Mouse (Mus musculus) left cerebral cortex, adult 9 months (tissue): ENCODE results near the gene Ypel3.

Experiments
- DNase-seq, 2 experiments: peaks; one replicate each; pipeline ENCODE4 v3.0.0; 2022; ENCODE audit warnings: low spot score in 2 of 2

The Ypel3 gene

GRCm38 (mm10) chr7:126793456-126794270, 16.9 kb downstream of the Ypel3 start:
- no peak for DNase-seq

DNA sequence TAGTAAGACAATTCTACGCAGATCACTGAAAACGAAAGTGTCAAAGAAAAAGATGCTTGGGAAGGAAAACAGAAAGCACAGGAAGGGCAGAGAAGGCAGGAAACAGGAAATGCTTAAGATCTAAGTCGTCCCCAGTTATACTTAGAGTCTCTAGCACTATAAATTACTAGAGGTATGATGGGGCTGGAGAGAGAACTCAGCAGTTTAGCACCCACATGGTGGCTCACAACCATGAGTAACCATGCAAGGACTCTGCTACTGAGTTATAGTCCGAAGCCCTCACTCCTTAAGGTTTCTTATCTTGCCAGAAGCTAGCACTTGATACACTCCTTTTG, 17.5 kb downstream of the Ypel3 start:
- DNase-seq = no peak

DNA sequence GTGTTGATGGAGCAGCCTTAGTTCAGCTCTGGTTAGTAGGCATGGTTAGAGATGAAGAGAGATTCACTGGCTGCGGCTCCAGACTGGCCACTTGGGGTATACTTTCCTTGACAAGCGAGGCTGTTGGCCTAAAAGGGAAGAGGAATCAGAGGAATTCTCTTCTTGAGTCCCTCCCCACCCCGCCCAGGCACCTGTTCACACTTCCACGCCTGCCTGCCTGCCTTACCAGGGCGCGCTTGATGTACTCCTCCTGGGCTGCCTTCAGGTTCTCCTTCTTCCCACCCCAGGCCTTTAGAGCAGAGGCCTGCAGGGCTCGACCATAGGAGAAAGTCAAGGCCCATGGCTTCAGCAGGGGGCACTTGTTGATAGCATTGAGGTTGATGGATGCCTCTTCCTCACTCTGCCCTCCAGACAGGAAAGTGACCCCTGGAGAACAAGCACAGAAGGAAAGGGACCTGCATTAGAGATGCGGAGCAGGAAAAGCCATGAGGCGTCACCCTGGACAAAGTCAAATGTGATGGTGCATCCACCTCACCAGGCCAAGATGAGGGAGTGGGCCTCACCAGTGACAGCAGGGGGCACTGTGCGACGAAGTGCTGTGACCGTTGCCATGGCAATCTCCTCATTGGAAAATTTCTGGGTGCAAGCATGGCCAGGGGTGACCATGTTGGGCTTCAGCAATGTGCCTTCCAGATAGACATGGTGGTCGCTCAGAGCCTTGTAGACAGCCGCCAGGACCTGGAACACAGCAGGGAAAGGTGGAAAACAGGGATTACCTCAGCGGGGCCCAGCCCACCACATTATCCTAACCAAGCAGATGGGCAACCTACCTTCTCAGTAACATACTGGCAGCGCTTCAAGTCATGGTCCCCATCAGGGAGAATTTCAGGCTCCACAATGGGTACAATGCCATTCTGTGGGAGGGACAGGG, 18.9 kb downstream of the Ypel3 start:
- no peak for DNase-seq

- DNase-seq = peak in 1 of 2 experiments; percentile 72
Observed at GRCm38 (mm10) chr7:126796350-126796932, 19.7 kb downstream of the Ypel3 start.

DNA sequence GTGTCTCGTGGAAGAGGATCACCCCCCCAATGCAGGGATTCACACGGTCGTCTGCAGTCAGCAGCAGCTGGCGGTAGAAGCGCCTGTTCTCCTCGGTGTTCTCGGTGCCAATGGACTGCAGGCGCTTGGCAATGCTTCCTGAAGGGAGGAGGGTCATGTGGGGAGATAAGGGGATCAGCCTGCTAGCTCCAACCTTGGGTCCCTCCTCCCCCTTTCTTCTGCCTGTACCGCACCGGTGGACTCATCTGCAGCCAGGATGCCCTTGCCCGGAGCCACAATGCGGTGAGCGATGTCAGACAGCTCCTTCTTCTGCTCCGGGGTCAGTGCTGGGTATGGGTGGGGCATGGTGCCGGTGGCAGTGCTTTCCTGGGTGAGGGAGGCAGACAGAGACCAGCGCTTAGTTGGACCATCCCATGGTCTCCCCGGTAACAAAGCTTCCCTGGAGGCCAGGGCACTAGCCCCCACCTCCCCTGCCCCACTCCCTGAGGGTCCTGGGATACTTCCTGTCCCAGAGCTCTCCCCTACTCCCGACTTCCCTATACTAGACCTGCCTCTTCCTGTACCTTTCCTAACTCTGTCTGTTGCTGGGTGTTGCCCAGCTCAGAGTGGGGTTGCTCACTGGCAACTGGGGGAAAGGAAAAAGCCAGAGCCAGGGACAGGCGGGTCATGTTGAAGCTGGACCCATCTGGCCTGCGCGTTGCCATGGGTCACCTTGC, 20.8 kb downstream of the Ypel3 start, which contains the start of gene Fam57b:
Gene Fam57b, plus strand, starts transcription at position 258 of the 716 bp plus-strand sequence.
- DNase-seq = no peak

DNA sequence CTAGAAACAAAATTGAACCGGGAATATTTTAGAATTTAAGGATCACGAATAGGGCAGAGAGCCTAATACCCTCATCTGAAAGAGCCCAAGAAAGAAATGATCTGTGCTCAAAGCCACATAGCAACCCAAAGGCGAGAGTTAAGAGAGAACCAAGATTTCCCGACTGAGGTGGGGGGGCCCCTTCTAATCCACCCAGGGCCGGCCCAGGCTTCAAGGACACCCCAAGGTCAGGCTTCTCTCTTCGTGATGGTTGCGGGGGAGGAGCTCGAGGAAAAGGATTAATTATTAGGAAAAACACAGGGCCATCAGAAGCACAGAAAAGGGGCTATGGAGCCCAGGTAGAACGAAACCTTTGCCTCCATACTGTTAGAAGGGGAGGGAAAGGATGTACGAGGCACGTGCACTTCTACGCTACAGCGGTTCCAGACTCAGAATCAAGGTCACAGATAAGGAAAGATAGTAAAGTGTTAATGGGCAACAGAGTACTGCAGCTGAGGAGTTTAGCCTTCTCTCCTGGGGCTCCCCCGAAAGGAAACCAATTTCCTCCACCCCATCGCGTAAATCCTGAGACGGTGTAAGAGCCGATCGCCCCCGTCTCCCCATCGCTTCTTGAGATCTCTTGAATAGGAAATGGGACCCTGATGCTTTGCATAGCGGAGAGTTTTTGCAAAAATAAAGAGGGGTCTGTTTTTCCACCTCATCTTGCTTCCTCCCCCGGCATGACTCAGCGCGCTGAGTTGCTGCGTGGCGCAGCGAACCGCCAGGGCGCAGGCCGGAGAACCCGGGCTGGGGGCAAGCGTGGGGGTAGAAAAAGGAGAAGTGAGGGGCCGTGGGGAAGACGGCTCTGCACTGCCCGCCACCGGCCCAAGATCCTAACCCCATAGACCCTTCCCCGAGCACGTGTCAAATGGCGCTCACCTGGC, 21.6 kb downstream of the Ypel3 start:
- no peak for DNase-seq

DNA sequence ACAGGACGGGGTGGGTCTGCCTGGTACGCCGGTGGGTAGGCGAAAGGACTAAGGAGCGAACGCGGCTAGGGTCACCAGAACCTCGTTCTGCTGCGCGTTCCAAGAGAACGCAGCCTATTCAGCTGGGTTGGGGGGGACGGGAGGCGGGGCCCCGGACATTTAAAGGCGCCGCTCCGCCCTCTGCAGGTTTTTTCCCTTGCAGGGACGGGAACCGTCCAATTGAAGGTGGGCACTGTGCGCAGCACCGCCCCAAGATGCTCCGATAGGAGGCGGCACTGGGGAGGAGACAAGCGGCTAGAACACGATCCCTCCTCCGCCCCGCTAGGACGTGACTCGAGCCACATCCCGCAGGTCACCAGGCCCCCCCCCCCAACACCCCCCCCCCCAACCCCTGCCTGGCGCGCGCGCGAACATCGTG, 22.3 kb downstream of the Ypel3 start:
- peak; percentile 96 to 98 for DNase-seq

- peak in 1 of 2 experiments; percentile 89 for DNase-seq
Observed at GRCm38 (mm10) chr7:126799468-126800268, 22.9 kb downstream of the Ypel3 start.

DNA sequence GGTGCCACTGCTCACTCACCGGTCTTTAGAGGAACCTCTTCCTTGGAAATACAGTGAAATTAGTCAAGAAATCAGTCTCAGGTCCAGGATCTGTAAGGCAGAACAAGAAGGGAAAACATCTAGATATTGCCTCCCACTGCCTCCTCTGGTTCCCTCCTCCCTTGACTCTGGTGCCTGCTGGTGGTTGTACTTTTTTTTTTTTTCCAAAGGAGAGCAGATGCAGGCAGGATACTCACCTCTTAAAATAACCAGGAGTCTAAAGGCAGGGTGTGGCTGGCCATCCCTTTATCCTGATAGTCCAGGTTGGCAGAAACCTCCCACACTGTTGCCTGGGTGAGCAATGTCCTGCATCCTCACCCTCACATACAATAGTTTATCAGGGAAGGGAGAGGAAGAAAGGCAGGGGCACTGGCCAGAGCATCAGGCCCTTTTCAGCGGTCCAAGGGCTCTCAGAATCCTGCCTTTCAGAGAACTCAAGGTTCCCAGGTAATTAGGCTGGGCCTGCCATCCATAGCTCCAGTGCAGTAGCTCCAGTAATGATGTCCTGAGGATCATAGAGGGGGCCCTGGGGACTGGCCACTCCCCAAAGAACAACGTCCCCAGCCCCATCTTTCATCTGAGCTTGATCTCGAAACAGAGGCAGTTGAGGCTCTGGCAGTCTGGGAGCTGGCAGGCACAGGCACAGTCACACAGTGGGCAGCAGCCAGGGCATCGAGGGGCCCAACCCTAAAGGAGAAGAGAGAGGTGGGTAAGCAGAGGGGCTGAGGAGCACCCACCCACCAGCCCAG, 23.7 kb downstream of the Ypel3 start:
- DNase-seq = peak in 1 of 2 experiments; percentile 65

DNA sequence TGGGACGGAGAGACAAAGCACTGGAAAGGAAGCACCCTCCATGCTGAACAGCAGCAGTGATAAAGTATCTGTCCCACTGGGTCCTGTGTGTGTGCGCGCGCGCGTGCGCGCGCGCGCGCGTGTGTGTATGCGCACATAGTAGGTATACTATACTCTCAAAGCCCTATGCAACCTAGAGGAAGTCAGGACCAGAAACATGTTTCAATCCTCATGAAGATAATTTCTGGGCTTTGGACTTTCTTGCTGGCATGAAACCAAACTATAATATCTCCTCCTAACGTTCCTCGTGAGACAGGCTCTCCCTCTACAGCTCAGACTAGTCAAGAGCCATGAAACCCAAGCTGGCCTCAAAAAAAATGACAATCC, 24.3 kb downstream of the Ypel3 start:
- DNase-seq = no peak

- no peak for DNase-seq
Observed at GRCm38 (mm10) chr7:126802134-126802889, 25.6 kb downstream of the Ypel3 start.

DNA sequence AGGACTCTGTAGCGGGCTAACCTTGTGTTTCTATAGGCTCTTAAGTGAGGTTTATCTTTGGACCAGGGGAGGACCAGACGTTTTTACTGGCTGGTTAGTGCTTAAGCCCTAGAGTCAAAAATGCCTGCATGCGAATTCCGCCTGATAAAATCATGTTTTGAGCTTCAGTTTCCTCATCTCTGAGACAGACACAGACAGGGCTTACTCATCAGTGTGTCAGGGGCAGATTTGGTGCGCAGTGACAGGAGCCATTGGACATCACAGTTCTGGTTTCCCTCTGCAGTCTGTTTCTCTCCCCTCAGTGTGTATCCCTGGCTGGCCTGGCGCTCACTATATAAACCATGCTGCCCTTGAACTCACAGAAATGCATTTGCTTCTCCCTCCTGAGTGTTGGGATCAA, 26.4 kb downstream of the Ypel3 start:
- no peak for DNase-seq

GRCm38 (mm10) chr7:126803751-126804150, 27.0 kb downstream of the Ypel3 start:
- DNase-seq = no peak

GRCm38 (mm10) chr7:126806956-126807355, 30.2 kb downstream of the Ypel3 start:
- DNase-seq = no peak

DNA sequence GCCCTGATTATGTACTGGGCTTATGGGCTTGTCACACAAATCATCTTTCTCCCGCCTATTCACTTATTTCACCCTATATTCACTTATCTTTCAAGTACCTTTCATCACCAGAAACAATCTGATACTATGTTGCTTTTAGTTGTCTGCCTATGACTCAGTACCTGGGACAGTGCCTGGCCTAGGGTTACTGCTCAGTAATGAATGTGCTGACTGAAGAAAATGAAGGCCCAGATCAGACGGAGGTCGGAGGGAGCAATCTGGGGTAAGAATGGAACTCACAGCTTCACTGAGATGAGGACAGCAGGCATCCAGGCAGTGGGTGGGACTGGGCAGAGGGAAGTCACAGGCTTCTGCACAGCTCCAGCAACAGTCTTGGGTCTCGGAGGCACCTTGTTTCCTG, 30.6 kb downstream of the Ypel3 start:
- no peak for DNase-seq

GRCm38 (mm10) chr7:126808703-126809455, 32.1 kb downstream of the Ypel3 start:
- DNase-seq = peak; percentile 72 to 90

GRCm38 (mm10) chr7:126809723-126810369, 33.1 kb downstream of the Ypel3 start:
- DNase-seq = no peak
